Mouse (Mus musculus) macrophage (primary cell): ENCODE data around the gene Sardh. TPM values are rescaled to one million over a fixed set of nuclear protein-coding genes. Genes with fewer than 3 reads are reported as not detected.

Source experiments
- H3K27ac ChIP-seq: fragments of 350-480 bp; formaldehyde crosslinking; 2 replicates; pipeline ENCODE4 v1.9.0; 2021
- H3K36me3 ChIP-seq: fragments of 350-480 bp; formaldehyde crosslinking; 2 replicates; pipeline ENCODE4 v1.9.0; 2021; ENCODE audit errors: inconsistent target
- H3K4me3 ChIP-seq: fragments of 350-480 bp; formaldehyde crosslinking; 2 replicates; pipeline ENCODE4 v1.9.0; 2021; ENCODE audit errors: inconsistent target
- H3K79me2 ChIP-seq: fragments of 350-480 bp; formaldehyde crosslinking; 2 replicates; pipeline ENCODE4 v1.9.0; 2021; ENCODE audit errors: inconsistent target
- WGBS: methylation state at CpG from one replicate; pipeline ENCODE4 v1.1.7; 2026; ENCODE audit warnings: inconsistent platforms; ENCODE audit not compliant: missing documents; 5-methylcytosine and 5-hydroxymethylcytosine counted together
- polyA plus RNA-seq: library from polyadenylated mRNA; stranded (reverse); fragments of 250-400 nt; gene quantifications from 3 replicates; pipeline ENCODE4 v1.2.4, GENCODE M21; 2018; ENCODE audit warnings: inconsistent platforms

Sardh gene
- polyA plus RNA-seq, 1 experiment from 2014 or later = 0.89 TPM

- Histone ChIP-seq H3K36me3 (no peaks in the 10 kb centered on the region), H3K4me3 (no peak overlapping the region), H3K27ac (no peak overlapping the region), H3K79me2 (no peaks in the 10 kb centered on the region)
- WGBS = 33% methylated on average over 7 of the region's 7 CpGs
Observed at GRCm38 (mm10) chr2:27246712-27247486, 1.2 kb downstream of the Sardh start.

GRCm38 (mm10) chr2:27245947-27246346 is 2.2 kb downstream of the Sardh start:
- no peaks in the 10 kb centered on the region for H3K36me3 ChIP-seq
- no peak overlapping the region for H3K4me3 ChIP-seq
- 85% methylated on average over 7 of the region's 7 CpGs for WGBS
- no peaks in the 10 kb centered on the region for H3K79me2 ChIP-seq
- H3K27ac ChIP-seq = no peak overlapping the region

GRCm38 (mm10) chr2:27237342-27237741 is 10.8 kb downstream of the Sardh start:
- no peaks in the 10 kb centered on the region for H3K36me3 ChIP-seq
- H3K79me2 ChIP-seq = no peaks in the 10 kb centered on the region
- 52% methylated on average over 4 of the region's 4 CpGs for WGBS
- H3K27ac ChIP-seq = no peak overlapping the region
- H3K4me3 ChIP-seq = no peak overlapping the region

GRCm38 (mm10) chr2:27235729-27236128 is 12.4 kb downstream of the Sardh start:
- 24% methylated on average over 3 of the region's 3 CpGs for WGBS
- H3K79me2 ChIP-seq = no peaks in the 10 kb centered on the region

GRCm38 (mm10) chr2:27232376-27232775 is 15.8 kb downstream of the Sardh start:
- Histone ChIP-seq H3K79me2 (no peaks in the 10 kb centered on the region), H3K4me3 (no peak overlapping the region), H3K36me3 (no peaks in the 10 kb centered on the region), H3K27ac (no peak overlapping the region)
- 16% methylated on average over 7 of the region's 7 CpGs for WGBS

More at GRCm38 (mm10) chr2:27235729-27236128, 12.4 kb downstream of the Sardh start:
- Histone ChIP-seq H3K36me3 (no peaks in the 10 kb centered on the region), H3K4me3 (no peak overlapping the region), H3K27ac (no peak overlapping the region)

- no peak overlapping the region for H3K27ac ChIP-seq
- 94% methylated on average over 2 of the region's 2 CpGs for WGBS
- H3K4me3 ChIP-seq = no peak overlapping the region
- no peaks in the 10 kb centered on the region for H3K36me3 ChIP-seq
- no peaks in the 10 kb centered on the region for H3K79me2 ChIP-seq
Observed at GRCm38 (mm10) chr2:27229481-27230105, 18.5 kb downstream of the Sardh start.

- H3K27ac ChIP-seq = no peak overlapping the region
- no peak overlapping the region for H3K4me3 ChIP-seq
- whole genome bisulfite sequencing = 92% methylated on average over 5 of the region's 5 CpGs
- no peaks in the 10 kb centered on the region for H3K36me3 ChIP-seq
- H3K79me2 ChIP-seq = no peaks in the 10 kb centered on the region
Observed at GRCm38 (mm10) chr2:27228809-27229480, 19.2 kb downstream of the Sardh start.

- no peak overlapping the region for H3K27ac ChIP-seq
- no peak overlapping the region for H3K4me3 ChIP-seq
- no peaks in the 10 kb centered on the region for H3K36me3 ChIP-seq
- no peaks in the 10 kb centered on the region for H3K79me2 ChIP-seq
- WGBS = 93% methylated on average over 7 of the region's 7 CpGs
Observed at GRCm38 (mm10) chr2:27226572-27226971, 21.6 kb downstream of the Sardh start.

- 90% methylated on average over 7 of the region's 7 CpGs for WGBS
- Histone ChIP-seq H3K36me3 (no peaks in the 10 kb centered on the region), H3K27ac (no peak overlapping the region), H3K4me3 (no peak overlapping the region), H3K79me2 (no peaks in the 10 kb centered on the region)
Observed at GRCm38 (mm10) chr2:27223012-27223421, 25.1 kb downstream of the Sardh start.

GRCm38 (mm10) chr2:27218569-27218968 is 29.6 kb downstream of the Sardh start:
- Histone ChIP-seq H3K27ac (no peak overlapping the region), H3K79me2 (no peaks in the 10 kb centered on the region), H3K36me3 (no peaks in the 10 kb centered on the region), H3K4me3 (no peak overlapping the region)
- 92% methylated on average over 8 of the region's 8 CpGs for WGBS

GRCm38 (mm10) chr2:27218121-27218544 is 30.0 kb downstream of the Sardh start:
- 79% methylated on average over 2 of the region's 2 CpGs for WGBS
- no peaks in the 10 kb centered on the region for H3K79me2 ChIP-seq
- H3K27ac ChIP-seq = no peak overlapping the region
- H3K4me3 ChIP-seq = no peak overlapping the region
- H3K36me3 ChIP-seq = no peaks in the 10 kb centered on the region

- Histone ChIP-seq H3K36me3 (no peaks in the 10 kb centered on the region), H3K79me2 (no peaks in the 10 kb centered on the region), H3K27ac (no peak overlapping the region), H3K4me3 (no peak overlapping the region)
- 96% methylated on average over 2 of the region's 2 CpGs for WGBS
Observed at GRCm38 (mm10) chr2:27215537-27215936, 32.6 kb downstream of the Sardh start.

- 54% methylated on average over 8 of the region's 8 CpGs for WGBS
- no peak overlapping the region for H3K27ac ChIP-seq
- H3K4me3 ChIP-seq = no peak overlapping the region
- H3K36me3 ChIP-seq = no peaks in the 10 kb centered on the region
- H3K79me2 ChIP-seq = no peaks in the 10 kb centered on the region
Observed at GRCm38 (mm10) chr2:27211966-27212893, 35.9 kb downstream of the Sardh start.

- no peaks in the 10 kb centered on the region for H3K36me3 ChIP-seq
- no peaks in the 10 kb centered on the region for H3K79me2 ChIP-seq
- no peak overlapping the region for H3K4me3 ChIP-seq
- 57% methylated on average over 12 of the region's 12 CpGs for WGBS
- no peak overlapping the region for H3K27ac ChIP-seq
Observed at GRCm38 (mm10) chr2:27210676-27211210, 37.4 kb downstream of the Sardh start.
